Mouse (Mus musculus) lung, adult 18-20 months (tissue): ENCODE results near the gene B4galnt3.

Source experiments
- DNase-seq, 2 experiments: peaks; one replicate each; pipeline ENCODE4 v3.0.0; 2022; ENCODE audit warnings: mixed read lengths in 2 of 2

Gene B4galnt3

GRCm38 (mm10) chr6:120274181-120274580, 20.2 kb downstream of the B4galnt3 start:
- no peak for DNase-seq

- no peak for DNase-seq
Observed at GRCm38 (mm10) chr6:120264151-120264550, 30.2 kb downstream of the B4galnt3 start.

GRCm38 (mm10) chr6:120263608-120264007, 30.8 kb downstream of the B4galnt3 start:
- DNase-seq: no peak

DNA sequence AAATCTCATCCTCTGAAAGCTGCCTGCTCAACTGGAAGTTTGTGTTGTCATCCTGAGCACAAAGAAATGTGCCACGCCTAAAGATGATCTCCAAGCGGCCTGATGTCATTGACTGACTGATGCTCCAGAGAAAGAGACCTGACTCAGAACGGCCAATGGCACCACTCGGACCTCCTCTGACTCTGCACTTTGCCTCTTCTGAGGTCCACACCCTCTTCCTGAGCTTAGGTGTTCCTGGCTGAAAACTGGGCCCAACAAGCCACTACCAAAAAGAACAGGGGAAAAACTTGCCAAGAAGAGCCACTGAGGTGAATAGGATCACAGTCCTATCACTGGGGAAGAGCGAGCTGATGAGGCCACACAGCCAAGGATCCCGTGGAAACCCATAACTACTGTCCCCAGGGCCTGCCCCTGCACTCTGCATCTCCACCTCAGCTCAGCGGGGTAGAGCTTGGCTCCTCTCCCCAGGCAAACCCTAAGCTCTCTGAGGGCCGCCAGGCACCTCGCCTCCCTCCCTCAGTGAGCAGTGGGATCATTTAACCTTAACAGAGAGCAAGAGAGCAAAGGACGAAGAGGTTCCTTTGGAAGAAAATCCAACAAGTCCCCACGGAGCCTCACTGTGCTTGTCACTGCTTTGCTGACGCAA, 31.4 kb downstream of the B4galnt3 start:
- DNase-seq: no peak

GRCm38 (mm10) chr6:120259481-120259880, 34.9 kb downstream of the B4galnt3 start:
- DNase-seq: no peak

DNA sequence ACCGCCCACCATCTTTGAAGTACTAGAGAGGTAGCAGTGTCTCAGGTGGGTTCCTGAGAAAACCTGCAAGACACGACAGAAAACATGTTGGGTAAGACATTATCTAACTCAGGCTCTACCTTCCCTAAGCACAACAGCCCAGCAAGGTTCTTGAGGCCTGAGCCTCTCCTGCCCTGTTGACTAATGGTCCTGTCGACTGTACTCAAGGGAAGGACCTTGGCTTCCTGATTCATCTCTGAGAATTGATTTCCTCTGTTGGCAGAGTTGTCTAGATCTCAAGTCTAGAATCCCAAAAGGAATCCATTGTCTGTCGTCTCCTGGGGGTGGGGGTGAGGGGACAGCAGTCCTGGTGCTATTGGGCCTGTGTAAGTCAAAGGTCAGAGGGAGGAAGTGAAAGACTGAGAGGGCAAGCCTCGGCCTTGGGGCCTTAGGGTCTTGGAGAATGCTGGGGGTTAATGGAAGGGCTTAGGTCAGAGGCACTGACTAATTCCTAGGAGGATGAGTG, 37.9 kb downstream of the B4galnt3 start:
- no peak for DNase-seq

DNA sequence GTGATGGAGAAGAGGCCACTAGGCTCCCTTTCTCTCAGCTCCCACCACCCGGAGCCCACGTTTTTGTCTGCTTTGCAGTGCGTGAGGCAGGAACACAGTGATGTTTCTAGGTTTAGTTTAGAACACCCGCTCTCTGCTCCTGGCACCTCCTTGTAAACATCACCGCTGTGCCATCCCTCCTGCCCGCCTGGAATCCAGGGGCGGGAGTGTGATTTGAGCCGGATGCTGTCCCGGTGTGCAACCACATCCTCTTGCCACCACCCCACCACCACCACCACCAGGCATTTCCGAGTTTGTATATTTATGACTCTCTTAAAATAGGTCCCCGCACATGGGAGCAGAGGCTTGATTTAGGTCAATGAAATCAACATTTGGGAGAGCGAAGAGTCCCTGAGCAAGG, 38.7 kb downstream of the B4galnt3 start:
- no peak for DNase-seq

GRCm38 (mm10) chr6:120255144-120255543, 39.2 kb downstream of the B4galnt3 start:
- DNase-seq: no peak

- no peak for DNase-seq
Observed at GRCm38 (mm10) chr6:120254640-120255039, 39.7 kb downstream of the B4galnt3 start.

DNA sequence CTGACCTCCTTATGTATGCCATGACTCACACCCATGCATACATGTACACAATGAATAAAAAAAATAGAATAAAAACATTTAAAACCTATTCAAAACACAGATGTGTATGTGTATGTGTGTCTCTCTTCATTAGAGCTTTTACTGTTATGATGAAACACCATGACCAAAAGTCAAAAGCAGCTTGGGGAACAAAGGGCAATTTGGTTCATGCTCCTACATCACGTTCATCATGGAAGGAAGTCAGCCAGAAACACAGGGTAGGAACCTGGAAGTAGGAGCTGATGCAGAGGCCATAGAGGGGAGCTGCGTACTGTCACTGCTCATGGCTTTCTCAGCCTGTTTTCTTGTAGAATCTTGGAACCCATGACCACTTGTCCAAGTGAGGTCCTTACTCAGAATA, 41.6 kb downstream of the B4galnt3 start:
- no peak for DNase-seq

DNA sequence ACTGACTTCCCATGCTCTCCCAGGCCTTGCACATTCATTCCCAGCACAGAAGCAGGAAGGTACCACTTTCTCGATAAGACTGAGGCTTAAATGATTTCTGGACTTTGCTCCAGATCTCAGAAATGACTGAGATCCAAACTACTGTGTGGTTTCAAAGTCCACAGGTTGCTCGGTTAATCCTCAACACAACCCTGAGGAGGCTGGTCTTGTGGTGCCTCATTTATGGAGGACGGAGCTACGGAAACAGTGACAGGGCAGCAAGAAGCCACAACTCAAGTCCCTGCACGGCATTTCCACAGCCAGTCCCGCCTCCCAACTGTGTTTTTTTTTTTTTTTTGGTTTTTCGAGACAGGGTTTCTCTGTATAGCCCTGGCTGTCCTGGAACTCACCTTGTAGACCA, 43.3 kb downstream of the B4galnt3 start:
- no peak for DNase-seq

DNA sequence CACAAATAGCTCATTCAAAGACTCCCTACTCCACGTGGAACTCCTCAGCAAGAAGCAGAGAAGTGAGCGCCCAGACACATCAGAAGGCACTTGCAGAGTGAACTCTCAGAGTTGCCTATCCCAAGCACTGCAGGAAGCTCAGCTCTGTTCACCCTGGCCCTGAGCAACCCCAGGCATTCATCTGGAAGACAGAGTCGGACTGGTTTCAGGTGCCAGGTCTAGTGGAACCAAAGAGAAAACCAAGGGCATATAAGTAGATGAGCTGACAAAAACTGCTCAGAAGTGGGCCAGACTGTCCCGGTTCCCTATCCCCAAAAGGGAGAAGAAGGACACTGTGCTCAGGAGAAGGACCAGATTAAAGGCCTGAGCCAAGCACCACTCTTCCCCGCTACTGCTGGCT, 44.5 kb downstream of the B4galnt3 start:
- DNase-seq: no peak

DNA sequence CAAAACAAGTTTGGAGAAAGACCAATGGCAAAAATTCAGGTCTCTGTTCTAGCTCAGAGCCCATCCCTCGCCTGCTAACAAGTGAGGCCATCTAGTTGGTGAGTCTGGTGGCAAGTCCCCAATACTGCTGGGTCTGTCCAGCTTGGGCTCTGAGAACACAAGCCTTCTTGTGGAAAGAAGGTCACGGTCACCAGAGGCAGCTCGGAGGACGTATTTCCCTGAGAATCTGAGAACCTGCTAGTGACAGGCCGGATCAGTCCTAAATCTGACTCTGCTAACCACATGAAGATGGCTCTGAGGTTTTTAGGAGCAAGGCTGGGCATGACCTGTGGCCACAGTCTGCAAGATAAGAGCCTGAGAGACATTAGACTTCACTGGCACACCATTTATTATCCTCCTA, 47.7 kb downstream of the B4galnt3 start:
- no peak for DNase-seq

DNA sequence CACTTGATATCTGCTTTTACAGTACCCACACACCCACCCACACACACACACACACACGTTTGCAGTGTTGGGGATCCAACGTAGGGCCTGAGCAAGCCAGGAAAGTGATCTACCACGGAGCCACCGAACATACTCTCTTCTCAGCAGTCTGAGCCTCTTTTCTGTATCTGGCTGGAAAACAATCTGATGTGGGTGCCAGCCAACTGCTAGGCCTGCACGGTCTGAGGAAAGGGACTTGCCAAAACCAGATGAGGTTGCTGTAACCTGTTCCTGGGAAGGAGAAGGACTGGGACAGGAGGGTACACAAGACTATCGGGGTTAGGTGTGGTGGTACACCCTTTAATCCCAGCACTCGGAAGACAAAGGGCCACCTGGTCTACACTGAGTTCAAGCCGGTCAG, 51.1 kb downstream of the B4galnt3 start:
- DNase-seq: no peak

GRCm38 (mm10) chr6:120242530-120242929, 51.8 kb downstream of the B4galnt3 start:
- DNase-seq: no peak

GRCm38 (mm10) chr6:120241453-120241852, 52.9 kb downstream of the B4galnt3 start:
- no peak for DNase-seq

GRCm38 (mm10) chr6:120240461-120240860, 53.9 kb downstream of the B4galnt3 start:
- DNase-seq: no peak

DNA sequence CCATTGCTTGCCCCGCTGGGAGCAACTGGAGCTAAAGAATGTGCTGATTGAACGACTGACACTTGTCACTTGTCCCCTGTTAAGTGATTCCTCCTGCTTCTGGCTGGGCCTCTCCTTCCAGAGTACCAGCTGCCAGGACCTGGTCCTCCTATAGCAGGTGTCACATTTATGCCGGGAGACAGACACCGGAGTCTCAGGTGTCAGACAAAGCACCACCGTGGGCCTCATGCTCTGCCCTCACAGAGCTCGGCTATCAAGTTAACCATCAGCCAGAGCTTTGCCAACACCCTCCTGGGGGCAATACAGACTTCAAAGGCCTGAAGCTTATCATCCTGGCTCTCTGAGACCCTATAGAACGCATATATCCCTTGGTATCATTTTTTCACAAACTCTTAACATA, 58.5 kb downstream of the B4galnt3 start:
- DNase-seq: no peak

- no peak for DNase-seq
Observed at GRCm38 (mm10) chr6:120232885-120233284, 61.5 kb downstream of the B4galnt3 start.

DNA sequence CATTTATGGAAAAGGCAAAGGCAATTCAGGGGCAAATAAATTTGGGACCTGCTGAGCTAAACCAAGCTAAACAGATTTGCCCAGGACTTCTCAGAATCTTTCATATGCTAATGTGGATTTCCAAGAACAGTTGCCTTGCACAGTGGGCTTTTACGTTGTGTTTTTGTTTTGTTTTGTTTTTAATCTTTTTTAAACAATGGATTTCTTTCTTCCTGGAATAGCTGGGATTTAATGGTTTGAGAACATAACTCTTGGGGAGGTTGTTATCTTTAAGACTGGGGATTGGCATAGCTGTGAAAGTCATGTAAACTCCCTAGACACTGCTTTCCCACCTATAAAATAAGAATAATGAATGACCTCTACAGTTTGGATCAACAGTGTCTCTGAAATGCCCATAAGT, 63.9 kb downstream of the B4galnt3 start:
- no peak for DNase-seq

DNA sequence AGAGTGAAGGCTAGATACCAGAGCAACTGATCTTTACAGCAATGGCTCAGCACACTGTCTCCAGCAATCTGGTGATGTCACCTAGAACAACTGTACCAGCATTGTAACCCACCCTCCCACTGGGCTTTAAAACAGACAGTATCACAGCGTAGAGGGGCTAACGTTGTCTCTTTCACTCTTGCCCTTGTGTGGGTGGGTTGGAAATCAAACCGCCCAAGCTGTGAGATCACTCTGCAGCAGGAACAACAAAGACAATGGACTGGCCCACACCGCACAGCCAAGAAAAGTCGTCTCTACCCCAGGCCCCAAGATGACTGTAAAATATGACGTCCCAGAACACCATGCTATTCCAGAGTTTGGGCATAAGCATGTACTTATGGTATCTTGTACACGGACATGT, 64.6 kb downstream of the B4galnt3 start:
- no peak for DNase-seq

DNA sequence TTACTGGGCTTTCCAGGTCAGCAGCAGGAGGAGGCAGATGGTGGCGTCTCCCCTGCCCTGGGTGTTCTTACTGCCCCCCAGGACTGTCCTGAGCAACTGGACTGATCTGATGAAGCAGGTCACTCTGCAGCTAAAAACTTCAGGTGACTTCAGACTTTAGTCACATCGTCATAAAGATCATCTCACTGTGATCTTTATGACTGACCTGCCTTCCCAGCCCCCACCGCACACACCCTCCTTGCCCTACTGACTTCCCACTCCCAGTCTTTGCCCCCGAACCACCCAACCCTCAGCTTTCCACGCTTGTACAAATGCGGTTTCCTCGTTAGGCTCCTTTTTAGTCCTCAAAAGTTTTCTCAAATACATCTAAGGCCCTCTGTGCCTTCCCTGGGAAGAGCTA, 67.3 kb downstream of the B4galnt3 start:
- no peak for DNase-seq

GRCm38 (mm10) chr6:120225355-120225754, 69.0 kb downstream of the B4galnt3 start:
- DNase-seq: no peak

DNA sequence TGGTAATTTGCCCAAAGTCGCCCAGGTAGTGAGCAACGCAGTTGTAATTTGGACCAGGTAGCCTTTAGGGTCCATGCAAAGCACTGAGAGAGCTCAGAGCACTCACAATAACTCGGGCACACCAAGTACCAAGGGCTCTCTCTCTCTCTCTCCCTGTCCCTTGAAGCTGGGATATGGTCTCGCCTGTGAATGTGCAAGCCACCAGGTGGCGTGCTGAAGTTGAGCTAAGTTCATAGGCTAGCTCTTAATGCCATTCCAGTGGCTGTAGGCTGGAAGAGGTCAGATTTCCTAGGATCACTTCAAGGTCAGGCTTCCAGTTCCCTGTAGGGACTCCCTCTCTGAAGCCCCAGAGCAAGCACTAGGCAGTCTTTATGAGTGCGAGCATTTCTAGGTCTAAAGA, 71.7 kb downstream of the B4galnt3 start:
- peak; percentile 38 to 47 for DNase-seq

DNA sequence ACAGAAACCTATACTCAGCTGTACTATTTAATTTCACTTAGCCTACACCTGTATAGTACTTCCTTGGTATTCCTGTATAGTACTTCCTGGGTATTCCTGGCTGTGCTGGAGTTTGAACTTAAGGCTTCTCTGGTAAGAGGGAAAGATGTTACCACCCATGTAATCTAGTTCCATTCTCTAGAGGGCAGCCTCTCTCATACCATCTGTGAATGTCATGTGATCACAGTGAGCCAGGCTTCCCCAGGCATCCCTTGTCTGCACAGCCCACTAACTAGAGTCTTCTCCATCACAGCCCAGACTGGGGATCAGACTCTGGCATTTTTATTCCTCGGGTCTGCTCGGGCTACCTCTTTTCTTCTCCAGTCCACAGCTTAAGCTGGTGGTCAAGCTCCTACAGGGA, 75.1 kb downstream of the B4galnt3 start:
- DNase-seq: no peak
